Mouse (Mus musculus): ENCODE data around the gene Mrps27.

The Mrps27 gene

DNA sequence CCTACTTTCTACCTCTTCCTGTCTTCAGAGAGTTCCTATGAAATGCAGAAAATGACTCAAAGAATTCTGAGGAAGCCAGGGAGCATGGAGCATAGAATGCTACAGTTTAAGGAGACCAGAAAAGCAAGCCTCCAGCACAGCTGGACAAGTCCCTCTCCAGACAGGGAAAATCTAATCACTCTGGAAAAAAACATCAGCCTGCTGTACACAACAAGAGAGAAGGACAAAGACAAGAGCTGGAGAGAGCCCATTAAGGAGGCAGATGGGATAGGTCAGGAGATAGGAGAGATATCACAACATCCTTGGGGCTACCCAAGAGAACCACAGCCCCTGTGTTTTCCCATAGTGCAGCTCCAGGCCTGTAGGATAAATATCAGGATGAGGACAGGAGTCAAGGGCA lies 92.5 kb downstream of the Mrps27 start:
- DNase-seq (ENCODE audit: low read depth in 1 of 2, low spot score in 2 of 2): no peak

GRCm38 (mm10) chr13:99439357-99439756 lies 94.8 kb downstream of the Mrps27 start:
- DNase-seq (ENCODE audit: low read depth in 1 of 2, low spot score in 2 of 2): no peak

DNA sequence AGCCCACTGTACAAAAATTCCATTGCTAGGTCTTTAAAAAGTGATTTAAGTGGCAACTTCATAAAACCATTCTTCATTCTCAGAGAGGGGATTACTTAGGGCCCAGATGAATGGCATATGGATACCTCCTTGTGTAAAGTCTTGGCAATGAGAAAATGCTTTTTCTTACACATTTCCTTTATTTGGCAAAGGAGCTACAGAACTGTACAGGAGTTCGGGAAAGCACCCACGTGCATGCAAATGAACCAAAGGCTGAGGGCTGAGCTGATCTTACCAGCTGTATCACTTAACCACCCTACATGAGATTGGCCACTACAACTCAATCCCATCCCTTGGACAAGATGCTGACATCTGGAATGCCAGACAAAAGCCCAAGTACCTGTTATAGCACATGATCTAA lies 95.6 kb downstream of the Mrps27 start:
- DNase-seq (ENCODE audit: low read depth in 1 of 2, low spot score in 2 of 2): no peak

- DNase-seq (ENCODE audit: low read depth in 1 of 2, low spot score in 2 of 2): no peak
Observed at GRCm38 (mm10) chr13:99441700-99442433, 97.3 kb downstream of the Mrps27 start.

DNA sequence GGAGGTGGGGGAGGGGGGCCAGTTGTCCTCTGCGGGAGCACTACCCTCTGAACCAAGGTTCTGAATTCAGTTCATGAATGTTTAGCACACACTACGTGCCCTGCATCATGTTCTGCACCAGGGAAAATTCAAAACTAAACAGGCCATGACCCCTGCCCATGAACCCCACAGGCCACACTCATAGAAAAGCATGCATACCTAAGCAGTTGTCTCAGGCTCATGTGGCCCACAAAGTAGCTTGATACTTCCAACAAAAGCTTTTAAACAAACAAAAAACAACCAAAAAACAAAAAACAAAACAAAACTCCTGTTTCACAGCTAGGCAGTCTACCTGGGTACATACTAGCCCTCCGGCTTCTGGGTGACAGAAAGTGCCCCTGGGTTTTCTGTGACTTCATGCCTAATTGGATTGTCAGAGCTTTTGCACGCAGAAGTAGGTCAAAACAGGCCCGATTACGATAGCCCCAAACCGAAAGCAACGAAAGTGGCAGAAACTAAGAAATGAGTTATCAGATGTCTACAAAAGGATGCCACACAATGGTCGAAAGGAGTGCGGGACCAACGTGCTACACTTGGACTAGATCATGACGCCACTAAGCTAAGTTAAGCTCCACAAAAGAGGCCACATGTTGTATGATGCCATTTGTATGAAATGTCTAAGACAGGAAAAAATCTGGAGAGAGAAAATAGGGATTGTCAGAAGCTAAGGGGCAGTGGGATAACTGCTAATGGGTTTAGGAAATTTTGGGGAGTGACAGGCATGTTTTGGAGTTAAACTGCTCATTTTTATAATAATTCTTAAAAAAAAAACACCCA lies 98.1 kb downstream of the Mrps27 start:
- no peak for DNase-seq (ENCODE audit: low read depth in 1 of 2, low spot score in 2 of 2)

GRCm38 (mm10) chr13:99443484-99444175 lies 99.0 kb downstream of the Mrps27 start:
- no peak for DNase-seq (ENCODE audit: low read depth in 1 of 2, low spot score in 2 of 2)

- DNase-seq (ENCODE audit: low read depth in 1 of 2, low spot score in 2 of 2): no peak
Observed at GRCm38 (mm10) chr13:99444431-99444871, 99.9 kb downstream of the Mrps27 start.

DNA sequence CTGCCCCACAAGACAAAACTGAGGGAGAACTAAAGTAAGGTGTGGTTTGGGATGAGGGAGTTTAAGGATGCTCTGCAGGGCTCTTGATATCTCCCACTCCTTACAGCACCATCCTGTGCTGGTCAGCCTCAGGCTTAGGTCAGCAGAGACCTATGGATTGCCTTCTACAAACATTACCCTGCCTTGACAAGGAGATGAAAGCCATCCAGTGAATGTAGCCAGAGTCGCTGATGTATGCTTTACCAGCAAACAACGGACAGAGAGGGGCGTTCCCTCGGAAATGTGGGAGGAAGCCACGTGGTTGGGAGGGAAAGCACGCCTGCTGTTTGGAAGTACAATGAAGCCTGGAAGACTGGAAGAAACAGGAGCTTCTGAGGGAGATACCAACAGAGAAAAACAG lies 100.3 kb downstream of the Mrps27 start:
- DNase-seq (ENCODE audit: low read depth in 1 of 2, low spot score in 2 of 2): no peak

DNA sequence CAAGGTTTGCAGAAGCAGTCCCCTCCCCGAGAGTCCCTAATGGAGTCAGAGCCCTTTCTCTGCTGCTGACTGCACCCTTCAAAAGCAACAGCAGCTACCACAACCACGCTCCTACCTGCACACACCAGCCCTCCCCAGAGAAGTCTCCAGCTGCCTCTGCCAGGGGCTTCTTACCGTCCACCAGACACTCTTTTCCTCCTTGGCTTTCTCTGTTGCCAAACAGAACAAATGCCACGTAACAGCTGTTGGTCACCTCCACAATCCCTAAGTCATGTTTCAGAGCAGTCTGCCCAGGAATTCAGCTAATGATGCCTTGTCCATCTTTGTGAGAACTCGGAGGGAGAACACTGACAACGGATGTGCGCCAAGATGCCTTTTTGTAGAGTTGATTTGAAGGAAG lies 102.4 kb downstream of the Mrps27 start:
- DNase-seq (ENCODE audit: low read depth in 1 of 2, low spot score in 2 of 2): no peak

- DNase-seq (ENCODE audit: low read depth in 1 of 2, low spot score in 2 of 2): no peak
Observed at GRCm38 (mm10) chr13:99447403-99448199, 103.0 kb downstream of the Mrps27 start.

GRCm38 (mm10) chr13:99448278-99448677 lies 103.7 kb downstream of the Mrps27 start:
- DNase-seq (ENCODE audit: low read depth in 1 of 2, low spot score in 2 of 2): no peak

DNA sequence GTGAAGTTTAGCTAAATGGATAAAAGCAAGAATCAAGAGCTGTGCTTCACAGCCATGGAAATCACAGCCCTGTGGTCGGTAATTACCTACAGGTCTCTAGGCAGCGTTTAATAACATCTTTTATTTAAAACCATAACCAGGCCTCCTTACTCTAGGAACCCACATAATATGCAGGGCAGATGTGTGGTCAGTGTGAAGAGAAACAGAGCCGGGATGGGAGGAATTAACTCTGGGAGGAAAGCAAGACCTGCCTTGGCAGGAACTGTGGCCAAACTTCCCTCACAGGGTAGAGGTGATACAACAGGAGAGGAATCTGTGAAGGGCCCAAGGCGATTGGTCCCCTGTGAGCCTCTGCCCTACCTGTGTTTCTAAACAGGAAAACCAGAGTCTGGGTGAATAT lies 105.0 kb downstream of the Mrps27 start:
- no peak for DNase-seq (ENCODE audit: low read depth in 1 of 2, low spot score in 2 of 2)

- no peak for DNase-seq (ENCODE audit: low read depth in 1 of 2, low spot score in 2 of 2)
Observed at GRCm38 (mm10) chr13:99450766-99451165, 106.2 kb downstream of the Mrps27 start.

DNA sequence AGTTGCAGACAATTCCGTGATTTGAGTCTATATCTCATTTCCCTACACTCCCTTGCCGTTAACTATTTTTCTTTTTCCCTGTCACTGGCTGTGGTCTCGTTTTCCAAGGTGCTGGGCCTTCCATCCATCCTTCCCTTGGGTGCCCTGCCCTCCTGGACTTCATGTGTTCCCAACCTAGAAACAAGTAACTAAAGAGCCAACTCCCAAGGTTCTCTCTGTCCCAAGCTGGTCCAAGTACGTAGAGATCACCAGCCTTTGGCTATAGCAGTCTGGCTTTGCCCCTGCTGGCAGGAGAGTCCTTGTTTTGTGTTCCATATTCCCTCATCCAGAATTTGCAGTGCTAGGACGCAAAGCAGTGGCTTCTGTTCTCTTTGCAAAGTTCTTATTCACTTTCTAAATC lies 106.7 kb downstream of the Mrps27 start:
- no peak for DNase-seq (ENCODE audit: low read depth in 1 of 2, low spot score in 2 of 2)

DNA sequence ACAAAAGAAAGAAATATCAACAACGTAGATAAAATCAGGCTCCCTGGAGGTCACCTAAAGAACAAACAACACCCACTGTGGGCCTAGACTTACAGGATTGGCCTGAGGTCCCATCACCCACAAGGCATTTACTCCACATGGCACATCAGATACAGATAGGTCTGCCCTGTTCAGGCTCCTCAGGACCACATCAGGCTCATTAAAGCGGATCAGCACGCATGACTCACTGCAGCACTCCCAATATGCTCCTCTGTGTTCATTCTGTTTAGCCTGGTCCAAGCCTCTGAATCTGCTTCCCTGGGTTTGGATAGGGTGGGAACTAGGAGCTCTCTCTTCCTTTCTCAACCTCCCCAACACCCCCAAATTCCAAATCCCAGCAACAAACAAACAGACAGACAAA lies 107.9 kb downstream of the Mrps27 start:
- no peak for DNase-seq (ENCODE audit: low read depth in 1 of 2, low spot score in 2 of 2)

DNA sequence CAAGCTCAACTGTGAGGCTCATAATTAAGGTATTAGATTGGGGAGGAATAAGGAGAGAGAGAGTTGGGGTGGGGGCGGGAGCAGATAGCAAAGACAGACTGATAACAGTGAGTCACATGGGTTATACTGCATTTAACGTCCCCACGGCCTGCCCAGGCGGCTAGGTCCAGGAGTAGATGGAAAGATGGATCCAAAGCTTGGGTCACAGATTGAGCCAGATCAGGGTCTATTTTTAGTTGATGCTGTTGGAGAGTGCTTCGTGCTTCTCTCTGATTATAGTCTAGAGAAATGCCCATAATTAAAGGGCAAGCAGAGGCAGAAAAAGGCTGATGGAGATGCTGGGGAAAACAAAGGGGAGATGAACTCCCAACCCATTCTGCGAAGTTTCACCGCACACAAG lies 110.4 kb downstream of the Mrps27 start:
- no peak for DNase-seq (ENCODE audit: low read depth in 1 of 2, low spot score in 2 of 2)

- no peak for DNase-seq (ENCODE audit: low read depth in 1 of 2, low spot score in 2 of 2)
Observed at GRCm38 (mm10) chr13:99458658-99459386, 114.2 kb downstream of the Mrps27 start.

GRCm38 (mm10) chr13:99459612-99460011 lies 115.0 kb downstream of the Mrps27 start:
- DNase-seq (ENCODE audit: low read depth in 1 of 2, low spot score in 2 of 2): no peak

DNA sequence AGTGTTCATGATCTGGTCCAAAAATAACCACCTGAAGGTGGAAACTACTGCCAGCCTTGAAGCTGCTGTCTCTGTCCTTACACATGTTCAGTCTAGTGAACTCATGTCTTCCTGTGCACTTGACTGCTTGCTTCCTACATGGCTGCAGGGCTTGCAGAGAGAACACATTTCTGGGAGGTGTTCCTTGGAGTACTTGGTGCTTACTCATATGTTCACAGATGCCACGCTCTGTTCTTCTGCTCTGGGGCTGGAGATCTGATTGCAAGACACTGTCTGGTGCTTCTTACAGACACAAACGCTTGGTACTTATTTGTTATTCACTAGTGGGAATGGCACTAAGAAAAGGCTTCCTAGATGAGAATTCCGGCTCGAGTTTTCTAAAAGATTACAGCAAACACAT lies 117.3 kb downstream of the Mrps27 start:
- DNase-seq (ENCODE audit: low read depth in 1 of 2, low spot score in 2 of 2): no peak

- no peak for DNase-seq (ENCODE audit: low read depth in 1 of 2, low spot score in 2 of 2)
Observed at GRCm38 (mm10) chr13:99464551-99464950, 120.0 kb downstream of the Mrps27 start.

All from monocyte, adult 2 months (primary cell).